Mouse (Mus musculus): Measurements from ENCODE around the gene Xiap. TPM values are rescaled to one million over a fixed set of nuclear protein-coding genes. Genes with fewer than 3 reads are reported as not detected.

Xiap gene
- total RNA-seq (2012; rRNA removed) = 18.0 and 22.2 TPM in 2 replicates

DNA sequence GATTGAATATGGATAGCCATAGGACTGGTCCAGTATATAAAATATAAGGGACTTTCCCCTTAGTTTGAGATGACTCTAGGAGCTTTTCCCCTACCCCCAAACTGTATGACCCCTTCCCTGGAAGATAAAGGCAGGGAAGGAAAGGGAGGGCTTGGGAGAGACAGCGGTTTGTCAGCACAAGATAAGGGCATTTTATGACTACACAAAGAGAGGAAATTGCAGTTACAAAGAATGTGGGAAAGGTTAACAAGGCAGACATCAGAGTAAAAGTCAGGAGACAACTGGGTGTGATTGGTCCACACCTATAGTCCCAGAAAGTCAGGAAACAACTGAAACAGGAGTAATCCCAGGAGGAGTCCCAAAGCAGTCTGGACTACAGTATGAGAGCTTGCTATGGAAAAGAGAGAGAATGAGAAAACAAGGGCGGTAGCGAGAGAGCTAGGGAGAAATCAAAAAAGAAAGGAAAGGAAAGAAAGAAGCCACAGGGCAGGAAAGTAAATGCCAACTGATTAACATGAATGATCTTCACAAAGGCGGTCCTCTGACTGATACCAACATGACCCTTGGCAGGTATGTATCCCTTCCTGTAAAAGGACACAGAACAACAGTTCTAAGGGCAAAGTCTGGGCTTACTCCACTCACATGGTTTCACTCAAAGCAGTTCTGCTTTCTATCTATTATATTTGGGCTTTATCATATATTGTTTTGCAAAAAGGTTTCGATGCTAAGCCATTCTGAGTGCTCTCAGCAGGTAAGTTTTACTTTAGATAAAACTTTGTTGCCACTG is at the start of gene Xiap:
Xiap (plus strand) TSS at position 398 of the 787 bp plus-strand sequence.
- H3K4me3 ChIP-seq (ENCODE audit: insufficient read depth in 1 of 2, low read depth in 1 of 2, low read length in 2 of 2, poor library complexity in 1 of 2, severe bottlenecking in 1 of 2) = no peak within 1 kb of the TSS
- TF ChIP-seq ZC3H11A (IDR thresholded peaks at IDR 0.05; ENCODE audit: borderline replicate concordance, low read depth, low read length) (no peak), CHD2 (IDR thresholded peaks at IDR 0.05; ENCODE audit: low read depth, low read length) (no peak), MAFK (IDR thresholded peaks at IDR 0.05; ENCODE audit: insufficient read depth, low read depth, low read length) (no peak), ZNF384 (IDR thresholded peaks at IDR 0.05; ENCODE audit: low read depth, low read length) (no peak), HCFC1 (IDR thresholded peaks at IDR 0.05; ENCODE audit: borderline replicate concordance, insufficient read depth, low read length) (no peak)
- H3K36me3 ChIP-seq (ENCODE audit: control insufficient read depth, insufficient read depth, low read length, poor library complexity, severe bottlenecking) = no peaks in the 10 kb centered on the region
- no peak within 1 kb of the TSS; the same call in 1 of the 2 replicates for H3K27ac ChIP-seq (ENCODE audit: insufficient read depth, low read depth, low read length, poor library complexity, severe bottlenecking)
- no peaks in the 10 kb centered on the region for H3K9me3 ChIP-seq (ENCODE audit: control insufficient read depth, insufficient read depth, low read depth, low read length)
- no peak for DNase-seq (ENCODE audit: low read depth, low spot score)
- no peaks in the 10 kb centered on the region for H3K4me1 ChIP-seq (ENCODE audit: control insufficient read depth in 2 of 2, insufficient read depth in 2 of 2, low read length in 2 of 2, poor library complexity in 1 of 2)
- in situ Hi-C loops (cut with MboI; ENCODE audit: low sequenced_read_pairs in 2 of 2, unreplicated experiment in 2 of 2) = loop anchor here in 1 of 2 experiments (25.0 kb wide), 1 partner anchor 97 kb away; no protein-coding TSS in a partner anchor
- H3K9ac ChIP-seq (ENCODE audit: insufficient read depth, low read depth, low read length, poor library complexity, severe bottlenecking) = no peak within 1 kb of the TSS

DNA sequence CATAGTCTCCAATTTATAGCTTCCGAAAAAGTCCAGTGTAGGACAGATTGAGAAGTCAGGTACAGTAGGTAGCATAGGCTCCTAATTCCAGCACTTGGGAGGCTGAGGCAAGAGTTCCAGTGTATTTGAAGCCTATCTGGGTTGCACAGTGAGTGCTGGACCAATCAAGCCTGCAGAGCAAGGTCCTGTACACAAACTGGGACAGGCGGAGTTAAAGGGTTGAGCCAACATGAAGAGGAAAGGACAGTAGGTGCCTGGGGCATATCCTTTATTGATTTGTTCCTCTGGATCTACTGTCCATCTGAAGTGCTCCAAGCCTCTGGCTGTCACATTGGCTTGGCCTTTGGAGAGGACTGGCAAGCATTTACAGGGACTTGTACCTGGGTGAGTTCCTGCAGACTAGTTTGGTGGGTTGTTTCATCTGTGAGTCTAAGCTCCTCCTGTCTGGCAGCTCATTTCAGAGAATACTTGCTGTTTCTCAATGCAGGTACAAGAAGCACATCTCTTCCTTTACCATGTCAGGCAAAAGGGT is 46.7 kb upstream of the Xiap start:
- H3K4me1 ChIP-seq (ENCODE audit: control insufficient read depth in 2 of 2, insufficient read depth in 2 of 2, low read length in 2 of 2, poor library complexity in 1 of 2) = no peaks in the 10 kb centered on the region
- no peaks in the 10 kb centered on the region for H3K36me3 ChIP-seq (ENCODE audit: control insufficient read depth, insufficient read depth, low read length, poor library complexity, severe bottlenecking)
- H3K27ac ChIP-seq (ENCODE audit: insufficient read depth, low read depth, low read length, poor library complexity, severe bottlenecking) = no peak overlapping the region
- DNase-seq (ENCODE audit: low read depth, low spot score) = no peak
- TF ChIP-seq ZC3H11A (IDR thresholded peaks at IDR 0.05; ENCODE audit: borderline replicate concordance, low read depth, low read length) = no peak
- no peak for TF ChIP-seq HCFC1 (IDR thresholded peaks at IDR 0.05; ENCODE audit: borderline replicate concordance, insufficient read depth, low read length)
- TF ChIP-seq MAFK (IDR thresholded peaks at IDR 0.05; ENCODE audit: insufficient read depth, low read depth, low read length) = no peak
- no peak for TF ChIP-seq ZNF384 (IDR thresholded peaks at IDR 0.05; ENCODE audit: low read depth, low read length)
- H3K9ac ChIP-seq (ENCODE audit: insufficient read depth, low read depth, low read length, poor library complexity, severe bottlenecking) = no peak overlapping the region
- H3K4me3 ChIP-seq (ENCODE audit: insufficient read depth in 1 of 2, low read depth in 1 of 2, low read length in 2 of 2, poor library complexity in 1 of 2, severe bottlenecking in 1 of 2) = no peak overlapping the region
- no peaks in the 10 kb centered on the region for H3K9me3 ChIP-seq (ENCODE audit: control insufficient read depth, insufficient read depth, low read depth, low read length)
- in situ Hi-C loops (cut with MboI; ENCODE audit: low sequenced_read_pairs in 2 of 2, unreplicated experiment in 2 of 2) = no loop called here

DNA sequence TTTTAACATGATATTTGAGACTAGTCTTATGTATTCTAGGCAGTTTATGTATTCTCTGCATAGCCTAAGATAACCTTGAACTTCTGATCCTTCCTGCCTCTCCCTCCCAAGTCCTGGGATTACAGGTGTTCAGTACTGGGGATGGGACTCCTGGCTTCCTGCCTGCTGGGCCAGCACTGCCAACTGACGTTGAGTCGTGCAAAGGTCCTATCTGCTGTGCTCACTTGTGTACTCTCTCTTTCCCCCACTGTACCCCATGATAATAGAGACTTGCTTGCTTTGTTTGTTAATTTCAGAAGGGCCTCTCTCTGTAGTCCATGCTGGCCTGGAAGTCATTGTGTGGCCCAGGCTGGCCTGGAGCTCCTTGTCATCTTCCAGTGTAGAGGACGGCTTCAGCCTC is 45.7 kb upstream of the Xiap start:
- TF ChIP-seq CHD2 (IDR thresholded peaks at IDR 0.05; ENCODE audit: low read depth, low read length) (no peak), ZC3H11A (IDR thresholded peaks at IDR 0.05; ENCODE audit: borderline replicate concordance, low read depth, low read length) (no peak), HCFC1 (IDR thresholded peaks at IDR 0.05; ENCODE audit: borderline replicate concordance, insufficient read depth, low read length) (no peak), ZNF384 (IDR thresholded peaks at IDR 0.05; ENCODE audit: low read depth, low read length) (no peak), MAFK (IDR thresholded peaks at IDR 0.05; ENCODE audit: insufficient read depth, low read depth, low read length) (no peak)
- H3K9me3 ChIP-seq (ENCODE audit: control insufficient read depth, insufficient read depth, low read depth, low read length) = no peaks in the 10 kb centered on the region
- H3K9ac ChIP-seq (ENCODE audit: insufficient read depth, low read depth, low read length, poor library complexity, severe bottlenecking) = no peak overlapping the region
- H3K36me3 ChIP-seq (ENCODE audit: control insufficient read depth, insufficient read depth, low read length, poor library complexity, severe bottlenecking) = no peaks in the 10 kb centered on the region
- no peak overlapping the region for H3K27ac ChIP-seq (ENCODE audit: insufficient read depth, low read depth, low read length, poor library complexity, severe bottlenecking)
- H3K4me3 ChIP-seq (ENCODE audit: insufficient read depth in 1 of 2, low read depth in 1 of 2, low read length in 2 of 2, poor library complexity in 1 of 2, severe bottlenecking in 1 of 2) = no peak overlapping the region
- in situ Hi-C loops (cut with MboI; ENCODE audit: low sequenced_read_pairs in 2 of 2, unreplicated experiment in 2 of 2) = no loop called here
- H3K4me1 ChIP-seq (ENCODE audit: control insufficient read depth in 2 of 2, insufficient read depth in 2 of 2, low read length in 2 of 2, poor library complexity in 1 of 2) = no peaks in the 10 kb centered on the region
- DNase-seq (ENCODE audit: low read depth, low spot score) = no peak

DNA sequence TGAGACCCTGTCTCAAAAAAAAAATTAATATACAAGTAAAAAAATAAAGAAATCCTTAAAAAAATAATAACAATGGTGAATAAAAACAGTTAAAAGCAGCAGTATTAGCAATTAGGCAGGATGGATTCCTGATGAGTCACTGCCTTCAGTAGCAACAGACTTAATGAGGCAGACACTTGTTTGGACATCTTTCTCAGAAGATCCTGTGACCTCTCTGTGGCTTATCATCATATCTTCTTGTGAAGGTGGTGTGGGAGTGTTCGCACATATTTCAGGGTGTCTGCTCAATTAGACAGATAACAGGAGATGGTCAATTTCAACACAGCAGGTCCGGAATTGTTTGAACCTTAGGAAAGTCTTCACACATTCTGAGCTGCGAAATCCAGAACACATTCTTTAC is 45.0 kb upstream of the Xiap start:
- no peak overlapping the region for H3K4me3 ChIP-seq (ENCODE audit: insufficient read depth in 1 of 2, low read depth in 1 of 2, low read length in 2 of 2, poor library complexity in 1 of 2, severe bottlenecking in 1 of 2)
- H3K9ac ChIP-seq (ENCODE audit: insufficient read depth, low read depth, low read length, poor library complexity, severe bottlenecking) = no peak overlapping the region
- H3K4me1 ChIP-seq (ENCODE audit: control insufficient read depth in 2 of 2, insufficient read depth in 2 of 2, low read length in 2 of 2, poor library complexity in 1 of 2) = no peaks in the 10 kb centered on the region
- DNase-seq (ENCODE audit: low read depth, low spot score) = no peak
- no peaks in the 10 kb centered on the region for H3K9me3 ChIP-seq (ENCODE audit: control insufficient read depth, insufficient read depth, low read depth, low read length)
- in situ Hi-C loops (cut with MboI; ENCODE audit: low sequenced_read_pairs in 2 of 2, unreplicated experiment in 2 of 2) = no loop called here
- H3K36me3 ChIP-seq (ENCODE audit: control insufficient read depth, insufficient read depth, low read length, poor library complexity, severe bottlenecking) = no peaks in the 10 kb centered on the region
- H3K27ac ChIP-seq (ENCODE audit: insufficient read depth, low read depth, low read length, poor library complexity, severe bottlenecking) = no peak overlapping the region
- TF ChIP-seq MAFK (IDR thresholded peaks at IDR 0.05; ENCODE audit: insufficient read depth, low read depth, low read length) = no peak
- TF ChIP-seq HCFC1 (IDR thresholded peaks at IDR 0.05; ENCODE audit: borderline replicate concordance, insufficient read depth, low read length) = no peak
- no peak for TF ChIP-seq CHD2 (IDR thresholded peaks at IDR 0.05; ENCODE audit: low read depth, low read length)
- no peak for TF ChIP-seq ZC3H11A (IDR thresholded peaks at IDR 0.05; ENCODE audit: borderline replicate concordance, low read depth, low read length)
- no peak for TF ChIP-seq ZNF384 (IDR thresholded peaks at IDR 0.05; ENCODE audit: low read depth, low read length)
